Mouse (Mus musculus) hindbrain, embryonic 13.5 days (tissue): ENCODE results near the gene Hivep1. TPM values are rescaled to one million over a fixed set of nuclear protein-coding genes. Genes with fewer than 3 reads are reported as not detected.

Experiments
- ATAC-seq: fragments of 200-750 bp; cut with Nextera tagmentation; 2 replicates; pipeline ENCODE4 v1.8.0; 2017; ENCODE audit warnings: moderate TSS enrichment; ENCODE audit not compliant: low FRiP score
- H3K27ac ChIP-seq: fragments of 300-500 bp; sonication (generic); 2 replicates; pipeline ENCODE4 v1.5.1; 2015; ENCODE audit warnings: inconsistent platforms, mild to moderate bottlenecking, moderate library complexity
- H3K27me3 ChIP-seq: fragments of 300-500 bp; sonication (generic); 2 replicates; pipeline ENCODE4 v1.6.1; 2015; ENCODE audit warnings: mild to moderate bottlenecking, inconsistent platforms
- H3K36me3 ChIP-seq: fragments of 300-500 bp; sonication (generic); 2 replicates; pipeline ENCODE4 v1.6.1; 2015; ENCODE audit warnings: mild to moderate bottlenecking, inconsistent platforms
- H3K4me1 ChIP-seq: fragments of 300-500 bp; sonication (generic); replicated peaks from 2 replicates; pipeline ENCODE4 v1.6.1; 2015; ENCODE audit warnings: inconsistent platforms
- H3K4me2 ChIP-seq: fragments of 300-500 bp; sonication (generic); 2 replicates; pipeline ENCODE4 v1.6.1; 2015; ENCODE audit warnings: inconsistent platforms, mild to moderate bottlenecking, moderate library complexity
- H3K4me3 ChIP-seq: fragments of 300-500 bp; sonication (generic); 2 replicates; pipeline ENCODE4 v1.5.1; 2015; ENCODE audit warnings: mild to moderate bottlenecking, inconsistent platforms
- H3K9ac ChIP-seq: fragments of 300-500 bp; sonication (generic); 2 replicates; pipeline ENCODE4 v1.6.1; 2015; ENCODE audit warnings: mild to moderate bottlenecking, inconsistent platforms
- H3K9me3 ChIP-seq: fragments of 300-500 bp; sonication (generic); 2 replicates; pipeline ENCODE4 v1.6.1; 2016; ENCODE audit warnings: inconsistent platforms
- WGBS: fragments of 180-500 bp; shearing (Covaris S2); methylation state at CpG from one replicate; pipeline ENCODE4 v1.1.7; 2015; 5-methylcytosine and 5-hydroxymethylcytosine counted together
- polyA plus RNA-seq: library from polyadenylated mRNA; unstranded; fragments of >200 nt; fragmentation: Nextera tagmentation; extraction: Ambion mirVana; gene quantifications from 2 replicates; pipeline ENCODE4 v1.2.1, GENCODE M21; 2015

Gene Hivep1
- 19.2 and 21.1 TPM in 2 replicates for polyA plus RNA-seq

DNA sequence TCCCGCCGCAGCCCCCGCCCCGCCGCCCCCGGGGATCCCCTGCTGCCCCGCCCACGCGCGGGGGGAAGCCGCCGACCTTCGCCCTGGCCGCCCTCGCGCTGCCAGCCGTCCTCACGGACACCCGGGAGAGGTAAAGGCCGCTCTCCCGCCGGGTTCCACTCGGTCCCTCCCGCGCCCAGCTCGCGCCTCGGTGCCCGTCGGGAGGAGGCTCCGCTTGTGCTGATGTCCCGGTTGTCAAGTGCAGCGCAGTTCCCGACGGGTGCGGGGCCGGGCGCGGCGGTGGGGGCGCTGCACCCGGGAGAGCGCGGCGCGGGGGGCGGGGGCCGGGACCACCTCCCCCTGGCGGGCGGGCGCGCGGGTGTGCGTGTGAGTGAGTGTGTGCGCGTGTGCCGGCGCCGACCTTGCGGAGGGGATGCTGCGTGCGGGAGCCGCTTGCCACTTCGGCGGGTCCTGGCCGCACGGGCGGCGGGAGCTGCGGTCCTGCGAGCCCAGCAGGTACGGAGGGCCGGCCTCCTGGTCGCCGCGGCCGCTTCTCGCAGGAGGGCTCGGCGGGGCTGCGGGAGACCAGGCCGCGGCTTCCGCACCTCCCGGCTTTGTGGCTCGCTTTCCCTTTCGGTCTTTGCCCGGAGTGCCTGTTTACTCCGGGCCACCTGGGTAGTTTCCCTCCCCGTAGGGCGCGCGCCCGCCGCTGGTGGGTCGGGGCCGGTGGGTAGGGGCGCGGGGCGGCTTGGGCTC lies at the start of gene Hivep1:
TSS of gene Hivep1 (plus strand) at position 61 of the 735 bp plus-strand sequence.
- WGBS, result under 1% methylated on average over 60 of the region's 100 CpGs

DNA sequence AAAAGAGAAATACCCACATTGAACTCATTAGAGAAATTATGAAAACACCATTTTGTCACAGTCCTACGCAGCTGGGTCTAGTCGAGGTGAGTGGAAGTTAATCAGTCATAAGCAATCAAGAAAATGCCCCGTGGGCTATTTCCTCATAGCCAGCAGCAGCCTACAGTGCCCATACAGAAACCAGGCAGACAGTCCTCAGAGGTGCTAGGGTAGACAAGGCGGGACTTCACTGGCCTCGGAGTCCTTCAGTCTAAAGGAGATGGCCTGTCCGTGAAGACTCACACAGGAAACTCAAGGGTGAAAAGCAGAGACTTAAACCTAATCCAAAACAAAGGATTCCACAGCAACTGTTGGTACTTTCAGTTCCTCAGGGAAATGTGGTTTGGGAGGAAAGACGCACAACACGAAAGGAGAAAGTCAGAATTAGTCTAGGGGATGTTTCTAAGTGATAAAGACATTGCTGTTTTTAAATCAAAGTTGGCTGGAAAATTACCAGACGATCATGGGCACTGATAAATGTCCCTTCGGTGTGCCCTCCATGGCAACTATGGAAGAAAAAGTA lies 36.3 kb upstream of the Hivep1 start:
- Histone ChIP-seq H3K27me3 (no peaks in the 10 kb centered on the region), H3K4me2 (no peak overlapping the region), H3K27ac (no peak overlapping the region), H3K4me3 (no peak overlapping the region), H3K4me1 (no peaks in the 10 kb centered on the region; the same call in 1 of the 2 replicates), H3K9me3 (no peaks in the 10 kb centered on the region), H3K36me3 (no peaks in the 10 kb centered on the region), H3K9ac (no peak overlapping the region)
- 71% methylated on average over 10 of the region's 10 CpGs for WGBS
- ATAC-seq, result no peak

More for the DNA sequence above, at the start of gene Hivep1:
- Histone ChIP-seq H3K9me3 (no peaks in the 10 kb centered on the region), H3K4me2 (peak within 1 kb of the TSS; percentile 89), H3K9ac (peak within 1 kb of the TSS; percentile 97), H3K36me3 (peaks cover 18% of the 10 kb centered on the region), H3K4me3 (peak within 1 kb of the TSS; percentile 89), H3K27me3 (no peaks in the 10 kb centered on the region), H3K27ac (peak within 1 kb of the TSS; percentile 98), H3K4me1 (peaks cover 36% of the 10 kb centered on the region)
- ATAC-seq, result peak; percentile 73

DNA sequence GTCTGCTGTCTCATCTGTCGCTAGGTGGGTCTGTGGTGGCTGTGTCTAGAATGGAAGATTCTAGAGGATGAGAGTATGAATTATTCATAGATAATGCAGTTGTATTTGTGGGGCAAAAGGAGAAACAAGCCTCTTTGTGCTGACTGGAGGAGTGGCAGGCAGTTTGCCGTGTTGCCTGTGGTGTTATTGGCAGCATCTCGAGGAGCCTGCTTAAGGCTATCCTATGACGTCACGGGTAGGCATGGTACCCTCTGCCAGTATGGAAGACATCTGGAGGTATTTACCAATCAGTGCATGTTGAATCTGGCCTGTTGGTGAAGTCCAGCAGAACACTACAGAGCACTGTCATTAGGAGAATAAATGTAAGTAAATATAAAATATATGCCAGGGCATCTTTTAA lies 35.6 kb upstream of the Hivep1 start:
- no peaks in the 10 kb centered on the region for H3K27me3 ChIP-seq
- H3K4me2 ChIP-seq, result no peak overlapping the region
- H3K9ac ChIP-seq, result no peak overlapping the region
- H3K36me3 ChIP-seq, result no peaks in the 10 kb centered on the region
- no peak overlapping the region for H3K27ac ChIP-seq
- no peak for ATAC-seq
- no peaks in the 10 kb centered on the region for H3K9me3 ChIP-seq
- no peaks in the 10 kb centered on the region; the same call in 1 of the 2 replicates for H3K4me1 ChIP-seq
- WGBS, result 75% methylated on average over 5 of the region's 5 CpGs
- H3K4me3 ChIP-seq, result no peak overlapping the region

DNA sequence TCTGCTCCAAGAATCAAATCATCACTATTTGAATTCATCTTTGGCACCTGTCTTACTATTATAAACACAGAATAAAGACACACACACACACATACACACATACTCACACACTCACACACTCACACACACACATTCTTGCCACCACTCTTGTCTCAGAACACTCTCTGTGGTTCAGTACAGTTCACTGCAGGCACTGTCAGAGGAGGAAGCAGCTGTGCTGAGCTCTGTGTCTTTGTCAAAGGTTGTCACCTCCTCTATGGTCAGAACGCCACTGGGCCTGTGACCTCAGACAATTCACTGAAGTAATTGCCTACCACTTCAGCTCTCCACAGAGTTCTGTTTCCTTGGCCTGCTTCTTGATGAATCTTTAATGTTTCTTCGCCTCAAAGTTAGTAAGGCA lies 33.5 kb upstream of the Hivep1 start:
- H3K4me1 ChIP-seq, result no peaks in the 10 kb centered on the region; the same call in 1 of the 2 replicates
- H3K4me3 ChIP-seq, result no peak overlapping the region
- no peak for ATAC-seq
- no peak overlapping the region for H3K27ac ChIP-seq
- H3K4me2 ChIP-seq, result no peak overlapping the region
- no peaks in the 10 kb centered on the region for H3K9me3 ChIP-seq
- H3K36me3 ChIP-seq, result no peaks in the 10 kb centered on the region
- 66% methylated on average over 2 of the region's 2 CpGs for WGBS
- no peaks in the 10 kb centered on the region for H3K27me3 ChIP-seq
- no peak overlapping the region for H3K9ac ChIP-seq

DNA sequence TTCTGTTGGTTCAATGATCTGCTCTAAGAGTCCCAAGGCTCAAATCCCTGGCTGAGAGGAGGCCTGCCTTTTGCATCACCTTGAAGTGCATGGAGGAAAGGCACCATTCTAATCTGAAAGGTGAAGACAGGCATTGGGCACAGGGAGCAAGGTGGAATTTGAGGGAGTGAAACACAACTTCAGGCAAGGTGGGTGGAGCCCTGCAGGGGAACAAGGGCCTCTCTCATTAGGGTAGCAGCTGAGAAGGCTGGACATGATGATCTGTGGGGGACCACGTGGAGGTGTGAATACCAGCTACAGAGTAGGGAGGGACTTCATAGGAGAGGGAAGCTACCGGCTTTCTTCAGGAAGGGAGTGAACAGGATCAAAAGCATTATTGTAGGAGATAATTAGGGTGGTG lies 10.6 kb upstream of the Hivep1 start:
- H3K9me3 ChIP-seq, result no peaks in the 10 kb centered on the region
- no peaks in the 10 kb centered on the region for H3K36me3 ChIP-seq
- no peaks in the 10 kb centered on the region for H3K4me1 ChIP-seq
- no peak for ATAC-seq
- no peak overlapping the region for H3K4me2 ChIP-seq
- no peaks in the 10 kb centered on the region for H3K27me3 ChIP-seq
- H3K27ac ChIP-seq, result no peak overlapping the region
- no peak overlapping the region for H3K9ac ChIP-seq
- 16% methylated on average over 2 of the region's 2 CpGs for WGBS
- H3K4me3 ChIP-seq, result no peak overlapping the region

DNA sequence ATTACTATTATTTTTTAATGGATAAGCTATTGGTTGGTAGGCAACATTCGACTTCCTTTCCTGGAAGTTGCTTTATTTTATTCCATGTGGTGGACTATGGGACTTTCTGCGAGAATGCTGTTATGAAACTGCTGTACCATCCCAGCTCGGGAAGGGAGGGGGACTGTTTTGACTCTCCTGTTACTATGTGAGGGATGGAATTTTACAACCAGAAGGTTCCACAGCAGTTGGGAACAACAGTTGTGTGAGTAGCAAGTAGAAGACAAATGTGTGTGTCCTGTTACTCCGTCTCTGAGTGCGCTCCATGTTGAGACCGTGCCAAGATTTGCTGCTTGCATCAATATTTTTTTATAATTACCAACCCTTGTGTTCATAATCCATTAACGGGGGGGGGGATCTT lies 8.4 kb upstream of the Hivep1 start:
- H3K4me2 ChIP-seq, result no peak overlapping the region
- H3K27ac ChIP-seq, result no peak overlapping the region
- no peak overlapping the region for H3K4me3 ChIP-seq
- no peak overlapping the region for H3K9ac ChIP-seq
- H3K9me3 ChIP-seq, result no peaks in the 10 kb centered on the region
- WGBS, result 90% methylated on average over 7 of the region's 7 CpGs
- no peak for ATAC-seq
- H3K36me3 ChIP-seq, result no peaks in the 10 kb centered on the region
- H3K27me3 ChIP-seq, result no peaks in the 10 kb centered on the region
- no peaks in the 10 kb centered on the region for H3K4me1 ChIP-seq

DNA sequence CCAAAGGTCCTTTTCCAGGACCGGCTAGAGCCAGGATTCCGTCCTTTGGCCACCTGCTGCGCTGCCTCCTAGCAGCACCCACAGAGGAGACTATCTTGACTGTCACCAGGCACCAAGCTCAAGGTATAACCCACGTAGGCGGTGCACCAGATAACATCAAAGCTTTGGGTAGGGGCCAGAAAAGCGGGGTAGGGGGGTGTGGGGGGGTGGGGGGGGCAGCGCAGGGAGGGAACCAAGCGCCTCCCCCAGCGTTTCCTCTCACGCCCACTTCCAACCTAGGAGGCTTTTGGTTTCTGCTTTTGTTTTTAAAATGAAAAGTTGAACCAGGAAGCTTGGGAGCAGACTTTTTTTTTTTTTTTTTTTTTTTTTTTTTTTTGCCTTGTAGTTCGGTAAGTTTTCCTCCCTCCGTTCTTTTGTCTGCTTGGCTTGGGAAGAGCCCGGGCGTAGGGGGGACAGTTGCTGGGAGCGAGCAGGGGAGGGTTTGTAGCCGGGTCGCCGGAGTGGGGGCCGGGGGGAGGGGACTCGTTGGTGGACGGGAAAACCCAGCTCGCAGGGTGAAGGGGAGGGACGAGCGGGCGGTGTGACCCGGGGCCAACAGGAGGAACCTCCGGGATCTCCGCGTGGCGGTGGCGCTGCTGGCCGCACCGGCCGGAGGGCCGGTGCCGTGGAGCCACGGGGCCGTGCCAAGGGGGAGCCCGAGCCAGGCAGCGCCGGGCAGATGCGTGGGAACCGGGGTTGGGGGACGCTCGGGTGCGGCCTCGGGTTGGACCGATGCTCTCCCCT lies 2.6 kb upstream of the Hivep1 start:
- no peak for ATAC-seq
- WGBS, result under 1% methylated on average over 47 of the region's 48 CpGs

DNA sequence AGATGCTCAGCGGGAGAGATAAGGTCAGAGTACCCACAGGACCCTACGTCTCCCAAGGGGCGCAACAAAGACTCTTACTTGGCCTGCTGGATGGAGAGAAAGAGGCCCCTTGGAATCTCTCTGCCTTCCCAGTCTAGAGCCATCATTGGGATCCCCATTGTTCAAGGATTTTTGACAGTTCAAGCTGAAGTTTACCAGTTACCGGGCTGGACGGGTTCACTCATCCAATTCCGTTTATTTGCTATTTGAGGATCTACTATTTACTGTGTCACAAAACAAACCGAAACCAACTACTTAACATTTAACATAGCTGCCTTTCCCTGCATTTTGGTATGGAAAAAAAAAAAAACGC lies 2.1 kb upstream of the Hivep1 start:
- Histone ChIP-seq H3K9ac (peak overlapping the region; percentile 80), H3K9me3 (no peaks in the 10 kb centered on the region), H3K4me2 (peak overlapping the region; percentile 89), H3K36me3 (no peaks in the 10 kb centered on the region), H3K27ac (peak overlapping the region; percentile 75), H3K4me3 (peak overlapping the region; percentile 60), H3K4me1 (peaks cover 28% of the 10 kb centered on the region), H3K27me3 (no peaks in the 10 kb centered on the region)
- WGBS, result under 1% methylated on average over 8 of the region's 8 CpGs
- ATAC-seq, result no peak

More for the DNA sequence above, 2.6 kb upstream of the Hivep1 start:
- Histone ChIP-seq H3K27ac (peak overlapping the region; percentile 75), H3K36me3 (no peaks in the 10 kb centered on the region), H3K4me2 (peak overlapping the region; percentile 89), H3K4me3 (peak overlapping the region; percentile 60), H3K9ac (peak overlapping the region; percentile 80), H3K4me1 (peaks cover 23% of the 10 kb centered on the region), H3K27me3 (no peaks in the 10 kb centered on the region), H3K9me3 (no peaks in the 10 kb centered on the region)

DNA sequence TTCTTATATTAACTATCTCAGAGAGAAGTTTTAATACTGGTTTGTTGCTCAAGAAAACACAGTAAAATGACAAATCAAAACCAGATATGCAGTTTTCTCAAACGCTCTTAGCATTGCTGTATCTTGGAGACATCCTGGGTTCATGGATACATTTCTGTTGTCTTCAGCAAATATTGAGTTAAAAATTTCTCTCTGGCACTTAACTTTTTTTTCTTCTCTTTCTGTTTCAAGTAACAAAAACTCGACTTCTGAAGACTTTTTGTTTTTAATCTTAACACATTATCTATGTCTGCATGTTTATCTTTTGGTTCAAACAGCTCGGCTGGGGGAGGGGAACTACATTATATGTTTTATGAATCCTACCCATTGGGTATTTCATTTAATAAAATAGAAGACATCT lies 1.7 kb upstream of the Hivep1 start:
- Histone ChIP-seq H3K4me1 (peaks cover 32% of the 10 kb centered on the region), H3K36me3 (no peaks in the 10 kb centered on the region), H3K9ac (no peak overlapping the region), H3K27ac (no peak overlapping the region), H3K4me2 (peak overlapping the region; percentile 89), H3K4me3 (peak overlapping the region; percentile 60), H3K27me3 (no peaks in the 10 kb centered on the region), H3K9me3 (no peaks in the 10 kb centered on the region)
- WGBS, result 10% methylated on average over 3 of the region's 3 CpGs
- ATAC-seq, result no peak

DNA sequence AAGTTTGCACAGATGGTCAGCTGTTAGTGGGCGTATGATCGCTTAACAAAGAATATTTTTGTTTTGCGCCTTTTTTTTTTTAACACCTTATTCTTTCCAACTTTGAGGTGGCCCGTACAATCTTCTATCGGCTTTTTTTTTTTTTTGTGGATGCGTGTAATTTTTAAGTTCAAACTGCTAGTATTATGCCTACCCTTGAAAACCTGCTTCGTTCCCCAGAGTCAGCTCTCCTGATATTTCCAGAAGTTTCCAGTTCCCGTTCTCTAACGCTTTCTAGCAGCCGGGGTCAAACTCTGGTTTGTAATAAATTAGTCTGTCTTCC lies 980 bp upstream of the Hivep1 start:
- H3K4me2 ChIP-seq, result peak overlapping the region; percentile 89

DNA sequence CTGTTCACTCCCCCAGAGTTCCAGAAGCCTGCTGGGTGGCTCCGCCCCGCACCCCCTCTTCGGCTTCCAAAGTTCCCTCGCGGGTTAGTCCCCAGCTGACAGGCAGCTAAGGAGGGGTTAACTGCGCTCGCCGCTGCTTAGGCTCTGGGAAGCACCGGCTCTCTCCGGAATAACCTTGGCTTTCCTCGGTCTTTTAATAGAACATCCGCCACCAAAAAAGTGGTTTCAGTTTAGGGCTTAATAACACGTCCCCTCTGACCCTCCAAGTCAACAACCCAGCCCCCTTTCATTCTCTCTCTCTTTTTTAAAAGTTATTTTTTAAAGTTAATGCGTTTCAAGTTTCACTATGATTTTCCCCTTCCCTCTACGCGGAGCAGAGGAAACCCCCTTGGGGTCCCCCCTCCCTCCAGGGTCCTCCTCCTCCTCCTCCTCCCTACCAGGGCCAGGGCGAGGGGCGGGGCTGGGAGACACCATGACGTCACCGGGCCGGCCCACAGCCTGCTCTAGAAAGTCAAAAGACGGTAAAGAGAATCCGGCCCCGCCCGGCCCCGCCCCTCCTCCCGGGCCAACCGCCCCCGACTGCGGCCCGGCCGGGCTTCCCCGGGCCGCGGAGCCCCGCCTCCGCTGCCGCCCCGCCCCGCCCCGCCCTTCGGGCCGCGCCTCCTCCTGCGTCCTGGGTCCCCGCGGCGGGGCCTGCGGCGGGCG lies 467 bp upstream of the Hivep1 start:
- H3K4me1 ChIP-seq, result peaks cover 36% of the 10 kb centered on the region
- H3K9me3 ChIP-seq, result no peaks in the 10 kb centered on the region
- H3K9ac ChIP-seq, result peak overlapping the region; percentile 97
- peak; percentile 79 for ATAC-seq
- peak overlapping the region; percentile 89 for H3K4me2 ChIP-seq
- WGBS, result under 1% methylated on average over 36 of the region's 51 CpGs
- peaks cover 11% of the 10 kb centered on the region for H3K36me3 ChIP-seq
- H3K27ac ChIP-seq, result peak overlapping the region; percentile 98
- H3K4me3 ChIP-seq, result peak overlapping the region; percentile 89
- no peaks in the 10 kb centered on the region for H3K27me3 ChIP-seq

More for the DNA sequence above, 980 bp upstream of the Hivep1 start:
- WGBS, result 2% methylated on average over 10 of the region's 10 CpGs
- H3K9me3 ChIP-seq, result no peaks in the 10 kb centered on the region
- no peak for ATAC-seq
- H3K36me3 ChIP-seq, result peaks cover 6% of the 10 kb centered on the region; the same call in 1 of the 2 replicates
- H3K9ac ChIP-seq, result peak overlapping the region; percentile 97
- H3K27ac ChIP-seq, result peak overlapping the region; percentile 70
- no peaks in the 10 kb centered on the region for H3K27me3 ChIP-seq
- H3K4me1 ChIP-seq, result peaks cover 36% of the 10 kb centered on the region
- peak overlapping the region; percentile 89 for H3K4me3 ChIP-seq
